Mouse (Mus musculus) layer of hippocampus, postnatal 36 days (tissue): ENCODE measurements around the gene Cpvl. TPM values are rescaled to one million over a fixed set of nuclear protein-coding genes. Genes with fewer than 3 reads are reported as not detected.

Experiments used
- DNase-seq, 2 experiments: peaks; one replicate each; pipeline ENCODE4 v3.0.0; 2022
- total RNA-seq, 2 experiments: library from RNA; stranded (reverse); gene quantifications; 2 replicates each; pipeline ENCODE4 v1.2.3; 2021

The Cpvl gene
- total RNA-seq = not detected

- DNase-seq = no peak
Observed at GRCm38 (mm10) chr6:53978571-53978970, at the start of gene Cpvl. TSS of gene Cpvl (minus strand) at chr6:53978671.

- DNase-seq = no peak
Observed at GRCm38 (mm10) chr6:54023846-54024245, 45.4 kb upstream of the Cpvl start.

- no peak for DNase-seq
Observed at GRCm38 (mm10) chr6:54021123-54021789, 42.8 kb upstream of the Cpvl start.

DNA sequence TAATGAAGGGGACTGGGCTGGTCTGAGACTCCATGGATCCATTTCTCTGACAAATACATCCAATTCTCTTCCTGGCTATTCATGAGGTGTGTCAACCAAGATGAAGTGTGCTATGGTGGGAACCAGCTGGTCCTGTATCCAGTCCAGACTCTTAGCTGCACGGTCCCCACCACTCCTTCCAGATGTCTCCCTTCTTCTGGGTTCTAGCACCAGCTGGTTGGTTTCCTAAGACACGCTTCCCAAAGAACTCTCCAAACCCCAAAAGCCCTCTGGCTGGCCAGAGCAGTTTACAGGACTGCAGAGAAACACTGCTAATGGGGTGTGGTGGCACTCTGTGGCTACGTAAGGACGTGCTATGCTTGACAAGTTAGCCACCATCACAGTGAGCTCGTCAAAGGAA is 40.4 kb upstream of the Cpvl start:
- DNase-seq = no peak

- no peak for DNase-seq
Observed at GRCm38 (mm10) chr6:54018038-54018437, 39.6 kb upstream of the Cpvl start.

DNA sequence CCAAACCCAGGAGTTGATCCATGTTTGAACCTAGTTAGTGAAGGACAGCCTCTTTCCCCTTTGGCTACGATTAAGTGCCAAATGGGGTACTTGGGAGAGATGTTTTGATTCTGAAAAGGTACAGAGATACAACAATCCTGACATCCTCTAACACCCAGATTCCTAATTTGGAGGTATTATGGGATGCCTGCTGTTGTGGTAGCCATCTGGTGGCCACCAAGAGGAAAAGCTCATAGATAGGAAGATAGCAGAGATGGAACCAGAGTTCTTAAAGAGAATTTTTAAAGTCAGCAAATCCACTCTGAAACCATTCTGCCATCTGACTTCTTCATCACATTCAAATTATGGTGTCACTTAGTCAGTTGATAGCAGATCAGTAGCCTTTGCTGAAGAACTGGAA is 33.7 kb upstream of the Cpvl start:
- no peak for DNase-seq

DNA sequence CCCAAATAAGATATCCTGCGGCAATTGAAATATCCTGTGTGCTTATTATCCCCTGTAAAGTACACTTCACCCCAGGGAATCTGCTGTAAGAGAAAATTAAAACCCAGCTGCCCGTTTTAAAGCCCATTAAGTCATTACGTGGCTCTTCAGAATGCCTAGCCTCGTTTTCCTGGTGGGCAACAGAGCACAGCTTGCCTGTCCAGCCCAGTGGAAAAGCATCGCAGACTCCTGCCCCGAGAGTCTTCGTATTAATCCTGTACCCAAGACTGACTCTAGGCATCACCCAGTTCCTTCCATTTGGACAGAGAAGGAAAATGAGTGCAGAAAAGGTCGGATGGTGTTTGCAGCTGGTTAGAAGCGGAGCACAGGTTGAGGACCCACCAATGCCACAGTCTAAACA is 31.9 kb upstream of the Cpvl start:
- DNase-seq = no peak

- DNase-seq = no peak
Observed at GRCm38 (mm10) chr6:54009293-54009692, 30.8 kb upstream of the Cpvl start.

- peak in 1 of 2 experiments; percentile 1 for DNase-seq
Observed at GRCm38 (mm10) chr6:54008448-54009120, 30.1 kb upstream of the Cpvl start.

GRCm38 (mm10) chr6:54005302-54005701 is 26.8 kb upstream of the Cpvl start:
- no peak for DNase-seq

GRCm38 (mm10) chr6:53996226-53996955 is 17.9 kb upstream of the Cpvl start:
- DNase-seq = no peak

GRCm38 (mm10) chr6:53995519-53995918 is 17.0 kb upstream of the Cpvl start:
- no peak for DNase-seq

DNA sequence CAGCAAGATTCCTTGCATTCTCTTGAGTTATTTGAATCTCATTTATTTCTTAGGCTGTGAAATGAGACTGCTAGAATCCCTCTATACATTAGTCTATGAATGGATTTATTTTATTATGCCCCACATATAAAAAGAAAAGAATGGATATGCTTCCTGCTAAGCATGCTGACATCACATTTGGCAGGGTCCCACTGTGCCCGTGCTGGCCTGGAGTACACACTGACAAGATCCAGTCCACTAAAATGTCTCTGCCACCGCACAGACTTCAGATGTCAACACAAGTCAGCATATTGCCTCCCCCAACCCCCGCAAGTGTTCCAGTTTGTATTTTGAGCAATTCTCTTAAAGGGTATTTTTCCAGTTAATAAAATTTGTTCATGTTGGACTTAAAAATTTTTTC is 13.9 kb upstream of the Cpvl start:
- no peak for DNase-seq

DNA sequence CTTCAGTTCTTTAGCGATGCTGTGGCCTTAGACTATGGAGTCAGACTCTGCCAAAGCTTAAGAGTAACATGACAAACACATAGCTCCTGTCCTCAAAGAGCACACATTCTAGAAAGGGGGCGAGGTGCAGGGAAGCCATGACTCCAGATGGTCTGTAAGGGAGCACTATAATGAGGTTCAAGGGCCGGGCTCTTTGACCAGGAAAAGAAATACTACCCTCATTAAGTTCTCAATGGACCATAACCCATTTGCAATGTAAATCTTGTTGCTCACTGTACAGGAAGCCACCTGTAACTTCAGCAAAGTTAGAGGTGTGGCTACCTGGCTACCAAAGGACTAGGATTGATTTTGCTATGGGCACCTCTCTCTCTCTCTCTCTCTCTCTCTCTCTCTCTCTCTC is 8.8 kb upstream of the Cpvl start:
- no peak for DNase-seq

- DNase-seq = no peak
Observed at GRCm38 (mm10) chr6:53986273-53986985, 8.0 kb upstream of the Cpvl start.

GRCm38 (mm10) chr6:53983820-53984219 is 5.3 kb upstream of the Cpvl start:
- no peak for DNase-seq

GRCm38 (mm10) chr6:53982612-53983011 is 4.1 kb upstream of the Cpvl start:
- DNase-seq = no peak

GRCm38 (mm10) chr6:53982047-53982600 is 3.7 kb upstream of the Cpvl start:
- no peak for DNase-seq

- no peak for DNase-seq
Observed at GRCm38 (mm10) chr6:53980817-53981480, 2.5 kb upstream of the Cpvl start.

GRCm38 (mm10) chr6:53974040-53974439 is 4.4 kb downstream of the Cpvl start:
- no peak for DNase-seq

- peak in 1 of 2 experiments; percentile 17 for DNase-seq
Observed at GRCm38 (mm10) chr6:53973468-53973867, 5.0 kb downstream of the Cpvl start.

DNA sequence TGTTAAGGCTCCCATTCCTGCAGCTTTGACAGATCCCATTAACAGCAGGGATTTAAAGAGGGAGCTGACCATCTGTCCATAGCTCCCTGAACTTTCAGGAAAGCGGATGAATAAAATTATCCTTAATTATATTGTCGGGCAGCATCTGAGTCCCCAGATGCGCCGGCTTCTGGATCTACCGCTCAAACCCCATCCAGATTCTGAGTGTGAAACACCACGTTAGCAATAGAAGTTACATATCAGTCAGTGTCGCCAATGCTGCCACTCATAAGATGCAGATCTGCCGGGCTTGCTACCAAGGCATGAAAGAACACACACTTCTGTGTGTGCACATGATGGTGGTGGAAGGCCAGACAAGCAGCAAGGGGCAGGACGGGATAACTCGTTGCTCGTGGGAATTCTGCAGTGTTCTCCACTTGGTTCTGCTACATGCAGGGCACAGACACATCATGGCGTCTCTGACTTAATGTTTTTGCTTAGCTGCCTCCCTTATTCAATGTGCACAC is 6.2 kb downstream of the Cpvl start:
- peak in 1 of 2 experiments; percentile 10 for DNase-seq
